Mouse (Mus musculus) erythroblast, adult 5-6 weeks (primary cell): ENCODE results near the gene Srl. TPM values are rescaled to one million over a fixed set of nuclear protein-coding genes. Genes with fewer than 3 reads are reported as not detected.
"Not testable (repeated sequence)": the region's sequence is repeated elsewhere in the genome, so short reads cannot be mapped to it uniquely, and the experiment has no call there.

Experiments used
- ATAC-seq: replicated peaks from 2 replicates; pipeline ENCODE4 v1.8.0; 2016; ENCODE audit warnings: moderate number of reproducible peaks, mild to moderate bottlenecking, moderate TSS enrichment, inconsistent platforms; ENCODE audit not compliant: poor library complexity, low FRiP score, severe bottlenecking
- total RNA-seq, 2 experiments: library from RNA; stranded (forward) in 1 of 2; stranded (reverse) in 1 of 2; fragments of 150-400 nt in 1 of 2; fragments of 200-764, 138-1000 nt in 1 of 2; gene quantifications; 2 replicates each; pipeline versions ENCODE4 v1.2.3 to v1.2.4; 2015 to 2017; ENCODE audit warnings: low replicate concordance in 2 of 2

Gene Srl
- 1.0 and 1.3 TPM in 2 replicates for total RNA-seq (2015; ENCODE audit: low replicate concordance)
- 1.3 and 10.3 TPM in 2 replicates for total RNA-seq (2017; ENCODE audit: low replicate concordance)

GRCm38 (mm10) chr16:4541501-4542198 is at the start of gene Srl:
TSS of gene Srl (minus strand) at chr16:4541816.
- ATAC-seq: peak; percentile 97

- no peak for ATAC-seq
These were observed 48.6 kb upstream of the Srl start for GRCm38 (mm10) chr16:4590236-4590635.

- no peak for ATAC-seq
These were observed 46.0 kb upstream of the Srl start for GRCm38 (mm10) chr16:4587516-4588210.

- ATAC-seq: peak; percentile 99
These were observed 45.0 kb upstream of the Srl start for GRCm38 (mm10) chr16:4586531-4587123.

- peak; percentile 20 for ATAC-seq
These were observed 44.3 kb upstream of the Srl start for GRCm38 (mm10) chr16:4585642-4586530.

- ATAC-seq: no peak
These were observed 42.8 kb upstream of the Srl start for GRCm38 (mm10) chr16:4584438-4584837.

- no peak for ATAC-seq
These were observed 42.2 kb upstream of the Srl start for GRCm38 (mm10) chr16:4583807-4584206.

- not testable (repeated sequence) for ATAC-seq
These were observed 39.6 kb upstream of the Srl start for GRCm38 (mm10) chr16:4581179-4581578.

- no peak for ATAC-seq
These were observed 37.0 kb upstream of the Srl start for GRCm38 (mm10) chr16:4578630-4579029.

- no peak; the same call in 1 of the 2 replicates for ATAC-seq
These were observed 35.3 kb upstream of the Srl start for GRCm38 (mm10) chr16:4576873-4577272.

- no peak for ATAC-seq
These were observed 34.4 kb upstream of the Srl start for GRCm38 (mm10) chr16:4576038-4576437.

- no peak for ATAC-seq
These were observed 29.1 kb upstream of the Srl start for GRCm38 (mm10) chr16:4570737-4571136.

GRCm38 (mm10) chr16:4567912-4568311 is 26.3 kb upstream of the Srl start:
- ATAC-seq: no peak

GRCm38 (mm10) chr16:4560145-4560952 is 18.7 kb upstream of the Srl start:
- ATAC-seq: 0 out of 2 replicates have a peak, but pooled peaks have one; percentile 27

- ATAC-seq: peak; percentile 48; the same call in 1 of the 2 replicates
These were observed 18.1 kb upstream of the Srl start, which contains the start of gene Tfap4 for GRCm38 (mm10) chr16:4559715-4560144. TSS of gene Tfap4 (minus strand) at chr16:4559854.

- ATAC-seq: no peak
These were observed 17.5 kb upstream of the Srl start for GRCm38 (mm10) chr16:4558980-4559631.

GRCm38 (mm10) chr16:4558384-4558979 is 16.9 kb upstream of the Srl start:
- peak; percentile 92 for ATAC-seq

GRCm38 (mm10) chr16:4557949-4558348 is 16.3 kb upstream of the Srl start:
- peak; percentile 64 for ATAC-seq
